Mouse (Mus musculus) thymus, postnatal 36 days (tissue): ENCODE measurements around the gene Hsph1.
A peak's percentile ranks its signal among the peaks of the same experiment; 100 is the strongest.

Experiments used
- DNase-seq, 2 experiments: peaks; one replicate each; pipeline ENCODE4 v3.0.0; 2022; ENCODE audit warnings: mixed read lengths in 2 of 2

Hsph1 gene

GRCm38 (mm10) chr5:149587327-149587895 is 48.8 kb downstream of the Hsph1 start:
- DNase-seq, result no peak

GRCm38 (mm10) chr5:149585910-149586309 is 50.3 kb downstream of the Hsph1 start:
- DNase-seq, result peak in 1 of 2 experiments; percentile 11

GRCm38 (mm10) chr5:149585231-149585630 is 50.9 kb downstream of the Hsph1 start:
- DNase-seq, result no peak

GRCm38 (mm10) chr5:149584154-149584655 is 52.0 kb downstream of the Hsph1 start:
- DNase-seq, result no peak

GRCm38 (mm10) chr5:149583507-149583906 is 52.7 kb downstream of the Hsph1 start:
- DNase-seq, result no peak

- DNase-seq, result no peak
Measured at GRCm38 (mm10) chr5:149582642-149583262, 53.4 kb downstream of the Hsph1 start.

- DNase-seq, result no peak
Measured at GRCm38 (mm10) chr5:149577449-149577848, 58.7 kb downstream of the Hsph1 start.

- DNase-seq, result no peak
Measured at GRCm38 (mm10) chr5:149576977-149577376, 59.2 kb downstream of the Hsph1 start.

- no peak for DNase-seq
Measured at GRCm38 (mm10) chr5:149568993-149569392, 67.2 kb downstream of the Hsph1 start.

GRCm38 (mm10) chr5:149566957-149567356 is 69.2 kb downstream of the Hsph1 start:
- DNase-seq, result no peak

GRCm38 (mm10) chr5:149566026-149566425 is 70.2 kb downstream of the Hsph1 start:
- no peak for DNase-seq
